Mouse (Mus musculus): ENCODE results near the gene Dnajc11. TPM values are rescaled to one million over a fixed set of nuclear protein-coding genes. Genes with fewer than 3 reads are reported as not detected.

Gene Dnajc11
- polyA plus RNA-seq (2012) = 7.6 and 11.2 TPM in 2 replicates

DNA sequence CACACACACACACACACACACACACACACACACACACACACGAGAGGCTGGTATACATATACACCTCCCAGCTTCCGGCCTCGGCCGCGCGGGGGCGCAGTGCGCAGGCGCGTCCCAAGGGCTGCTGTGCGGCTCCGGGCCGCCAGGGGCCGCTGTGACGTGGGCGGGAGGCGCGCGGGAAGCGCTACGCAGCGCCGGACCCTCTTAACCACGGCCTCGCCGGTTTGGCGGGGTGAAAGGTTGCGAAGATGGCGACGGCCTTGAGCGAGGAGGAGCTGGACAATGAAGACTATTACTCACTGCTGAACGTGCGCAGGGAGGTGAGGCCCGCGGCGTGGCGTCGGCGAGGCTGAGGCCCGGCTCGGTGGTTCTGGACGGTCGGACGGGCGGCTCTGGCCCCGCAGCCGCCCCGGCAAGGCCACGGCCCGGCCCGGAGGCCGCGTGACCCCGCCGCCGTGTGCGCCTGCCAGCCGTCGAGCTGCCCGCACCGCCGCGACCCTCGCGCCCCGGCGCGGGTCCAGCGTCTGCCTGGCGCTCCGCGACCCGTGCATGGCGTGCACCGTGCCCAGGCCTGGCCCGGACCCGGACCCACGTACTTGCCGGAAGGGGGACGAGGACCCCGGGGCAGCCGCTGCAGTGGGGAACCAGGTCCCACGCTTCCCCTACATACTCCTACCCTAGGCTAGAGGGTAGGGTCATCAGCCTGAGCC lies at the start of gene Dnajc11:
Gene Dnajc11 (plus strand): TSS at position 187 of the 710 bp plus-strand sequence.
- Histone ChIP-seq H3K27me3 (ENCODE audit: control insufficient read depth) (peaks cover 5% of the 10 kb centered on the region), H3K4me1 (ENCODE audit: control insufficient read depth) (peaks cover 52% of the 10 kb centered on the region), H3K36me3 (ENCODE audit: control insufficient read depth) (peaks cover 36% of the 10 kb centered on the region), H3K9me3 (ENCODE audit: control insufficient read depth, low read length) (no peaks in the 10 kb centered on the region), H3K4me3 (replicated peaks) (peak within 1 kb of the TSS; percentile 81)
- no peak for TF ChIP-seq GATA1 (IDR thresholded peaks at IDR 0.05; ENCODE audit: low read length)
- no peak for TF ChIP-seq TAL1 (IDR thresholded peaks at IDR 0.05; ENCODE audit: low read length)

DNA sequence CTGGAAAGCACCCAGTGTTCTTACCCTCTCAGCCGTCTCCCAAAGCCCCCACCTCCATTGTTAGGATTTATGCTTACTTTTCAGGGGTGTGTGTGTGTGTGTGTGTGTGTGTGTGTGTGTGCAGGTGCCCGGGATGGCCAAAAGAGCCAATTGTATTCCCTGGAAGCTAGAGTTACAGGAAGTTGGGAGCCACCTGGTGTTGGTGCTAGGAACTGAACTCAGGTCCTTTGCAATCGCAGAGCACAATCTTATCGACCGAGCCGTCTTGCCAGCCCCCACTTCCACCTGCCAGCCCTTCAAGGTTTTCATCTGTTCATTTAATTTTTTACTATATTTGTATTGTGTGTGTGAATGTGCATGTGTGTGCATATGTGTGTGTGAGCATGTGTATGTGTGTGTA lies 40.2 kb upstream of the Dnajc11 start:
- Histone ChIP-seq H3K4me3 (replicated peaks) (no peak overlapping the region), H3K27me3 (ENCODE audit: control insufficient read depth) (0 out of 2 replicates have a peak, but pooled peaks cover 2% of the 10 kb centered on the region), H3K9me3 (ENCODE audit: control insufficient read depth, low read length) (peaks cover 8% of the 10 kb centered on the region), H3K4me1 (ENCODE audit: control insufficient read depth) (no peaks in the 10 kb centered on the region), H3K36me3 (ENCODE audit: control insufficient read depth) (no peaks in the 10 kb centered on the region)
- TF ChIP-seq GATA1 (IDR thresholded peaks at IDR 0.05; ENCODE audit: low read length) = no peak

DNA sequence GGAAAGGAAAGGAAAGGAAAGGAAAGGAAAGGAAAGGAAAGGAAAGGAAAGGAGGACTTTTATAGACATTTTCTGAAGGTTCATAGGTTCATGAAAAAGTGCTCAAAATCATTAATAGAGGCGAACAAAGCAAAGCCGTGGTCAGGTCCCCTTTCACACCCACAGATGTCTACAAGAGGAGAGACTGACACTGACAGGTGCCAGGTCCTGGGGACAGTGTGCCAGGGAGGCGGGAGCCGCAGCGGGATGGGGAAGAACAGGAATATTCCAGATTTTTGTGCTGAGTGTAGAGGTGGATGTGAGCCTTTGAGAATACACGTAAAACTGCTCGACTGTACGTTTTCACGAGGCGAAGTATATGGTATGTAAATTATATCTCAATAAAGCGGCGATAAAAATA lies 38.6 kb upstream of the Dnajc11 start:
- peaks cover 11% of the 10 kb centered on the region for H3K9me3 ChIP-seq (ENCODE audit: control insufficient read depth, low read length)
- TF ChIP-seq GATA1 (IDR thresholded peaks at IDR 0.05; ENCODE audit: low read length) (no peak), TAL1 (IDR thresholded peaks at IDR 0.05; ENCODE audit: low read length) (no peak)
- no peaks in the 10 kb centered on the region for H3K4me1 ChIP-seq (ENCODE audit: control insufficient read depth)
- no peaks in the 10 kb centered on the region for H3K36me3 ChIP-seq (ENCODE audit: control insufficient read depth)
- 0 out of 2 replicates have a peak, but pooled peaks cover 2% of the 10 kb centered on the region for H3K27me3 ChIP-seq (ENCODE audit: control insufficient read depth)
- H3K4me3 ChIP-seq (replicated peaks) = no peak overlapping the region

DNA sequence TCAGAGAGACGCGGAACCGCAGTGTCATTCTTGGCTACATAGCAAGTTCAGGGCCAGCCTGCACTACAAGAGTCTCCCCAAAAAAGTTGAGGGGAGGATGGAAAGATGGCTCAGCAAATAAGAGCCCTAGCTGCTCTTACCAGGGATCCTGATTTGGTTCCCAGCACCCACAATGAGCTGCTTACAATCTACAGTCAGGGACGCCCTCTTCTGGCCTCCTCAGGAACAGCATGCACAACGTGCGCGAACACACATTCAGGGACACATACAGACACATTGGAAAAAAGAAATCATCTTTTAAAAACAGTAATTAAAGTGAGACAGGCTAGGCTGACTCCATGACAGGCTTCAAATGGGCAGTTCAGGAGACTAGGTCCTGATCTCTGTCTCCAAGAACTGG lies 37.9 kb upstream of the Dnajc11 start:
- no peaks in the 10 kb centered on the region for H3K27me3 ChIP-seq (ENCODE audit: control insufficient read depth)
- no peak overlapping the region for H3K4me3 ChIP-seq (replicated peaks)
- H3K4me1 ChIP-seq (ENCODE audit: control insufficient read depth) = no peaks in the 10 kb centered on the region; the same call in 1 of the 2 replicates
- H3K36me3 ChIP-seq (ENCODE audit: control insufficient read depth) = no peaks in the 10 kb centered on the region
- H3K9me3 ChIP-seq (ENCODE audit: control insufficient read depth, low read length) = peaks cover 15% of the 10 kb centered on the region
- TF ChIP-seq GATA1 (IDR thresholded peaks at IDR 0.05; ENCODE audit: low read length) (no peak), TAL1 (IDR thresholded peaks at IDR 0.05; ENCODE audit: low read length) (no peak)

DNA sequence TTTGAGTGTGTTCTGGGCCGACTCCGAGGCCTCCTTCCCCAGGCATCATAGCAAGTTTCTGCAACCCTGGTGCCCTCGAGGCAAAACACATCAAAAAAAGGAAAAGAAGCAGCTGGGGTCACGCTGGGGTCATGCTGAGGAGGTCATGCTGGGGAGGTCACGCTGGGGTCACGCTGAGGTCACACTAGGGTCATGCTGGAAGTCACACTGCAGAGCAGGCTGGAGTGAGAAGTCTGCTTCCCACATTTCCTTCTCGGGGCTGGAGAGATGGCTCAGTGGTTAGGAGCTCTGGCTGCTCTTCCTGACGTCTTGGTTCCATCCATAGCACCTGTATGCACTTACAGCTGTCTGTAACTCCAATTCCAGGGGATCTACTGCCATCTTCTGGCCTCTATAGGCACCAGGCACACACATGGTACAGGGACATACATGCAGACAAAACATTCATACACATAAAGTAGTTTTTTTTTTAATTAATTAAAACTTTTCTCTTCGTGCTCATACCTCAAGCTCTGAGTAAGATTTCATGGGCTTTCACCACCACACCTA lies 36.3 kb upstream of the Dnajc11 start:
- peaks cover 3% of the 10 kb centered on the region for H3K4me1 ChIP-seq (ENCODE audit: control insufficient read depth)
- H3K36me3 ChIP-seq (ENCODE audit: control insufficient read depth) = no peaks in the 10 kb centered on the region
- TF ChIP-seq TAL1 (IDR thresholded peaks at IDR 0.05; ENCODE audit: low read length) = no peak
- TF ChIP-seq GATA1 (IDR thresholded peaks at IDR 0.05; ENCODE audit: low read length) = no peak
- no peaks in the 10 kb centered on the region for H3K27me3 ChIP-seq (ENCODE audit: control insufficient read depth)
- no peak overlapping the region for H3K4me3 ChIP-seq (replicated peaks)
- peaks cover 15% of the 10 kb centered on the region for H3K9me3 ChIP-seq (ENCODE audit: control insufficient read depth, low read length)

DNA sequence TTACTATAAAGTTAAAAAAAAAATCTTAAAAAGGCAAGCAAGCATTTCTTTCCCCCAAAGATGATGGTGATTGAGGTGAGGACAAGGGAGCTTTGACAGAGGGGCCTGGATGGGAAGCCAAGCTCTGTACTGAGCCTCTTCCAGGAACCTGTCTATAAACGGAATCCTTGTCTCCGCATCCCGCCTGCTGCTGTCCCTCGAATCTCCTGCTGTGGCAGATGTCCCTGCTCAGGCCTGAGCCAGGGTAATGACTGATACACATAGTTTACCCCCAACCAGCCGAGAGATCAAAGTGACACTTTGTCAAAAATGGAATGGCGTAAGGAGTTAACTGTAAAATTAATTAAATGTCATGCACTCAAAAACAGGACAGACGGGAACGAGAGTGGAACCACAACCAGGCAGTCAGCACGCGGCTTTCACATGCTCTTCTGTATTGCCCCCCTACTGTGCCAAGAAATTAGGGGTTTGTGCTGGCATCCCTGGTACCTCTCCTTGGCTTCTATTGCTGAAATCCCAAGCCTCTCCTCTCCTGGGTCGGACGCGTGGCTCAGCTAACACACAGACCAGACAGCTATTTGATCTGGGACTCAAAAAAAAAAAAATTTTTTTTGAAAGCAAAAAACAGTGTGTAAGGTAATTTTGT lies 34.8 kb upstream of the Dnajc11 start:
- H3K4me1 ChIP-seq (ENCODE audit: control insufficient read depth) = peaks cover 14% of the 10 kb centered on the region
- H3K4me3 ChIP-seq (replicated peaks) = no peak overlapping the region
- TF ChIP-seq GATA1 (IDR thresholded peaks at IDR 0.05; ENCODE audit: low read length) (no peak), TAL1 (IDR thresholded peaks at IDR 0.05; ENCODE audit: low read length) (no peak)
- peaks cover 15% of the 10 kb centered on the region for H3K9me3 ChIP-seq (ENCODE audit: control insufficient read depth, low read length)
- peaks cover 3% of the 10 kb centered on the region; the same call in 1 of the 2 replicates for H3K27me3 ChIP-seq (ENCODE audit: control insufficient read depth)
- H3K36me3 ChIP-seq (ENCODE audit: control insufficient read depth) = no peaks in the 10 kb centered on the region

GRCm38 (mm10) chr4:151899707-151900384 lies 33.6 kb upstream of the Dnajc11 start:
- Histone ChIP-seq H3K36me3 (ENCODE audit: control insufficient read depth) (no peaks in the 10 kb centered on the region), H3K4me3 (replicated peaks) (no peak overlapping the region), H3K27me3 (ENCODE audit: control insufficient read depth) (peaks cover 3% of the 10 kb centered on the region; the same call in 1 of the 2 replicates), H3K9me3 (ENCODE audit: control insufficient read depth, low read length) (peaks cover 15% of the 10 kb centered on the region), H3K4me1 (ENCODE audit: control insufficient read depth) (peaks cover 14% of the 10 kb centered on the region)
- no peak for TF ChIP-seq TAL1 (IDR thresholded peaks at IDR 0.05; ENCODE audit: low read length)
- no peak for TF ChIP-seq GATA1 (IDR thresholded peaks at IDR 0.05; ENCODE audit: low read length)

DNA sequence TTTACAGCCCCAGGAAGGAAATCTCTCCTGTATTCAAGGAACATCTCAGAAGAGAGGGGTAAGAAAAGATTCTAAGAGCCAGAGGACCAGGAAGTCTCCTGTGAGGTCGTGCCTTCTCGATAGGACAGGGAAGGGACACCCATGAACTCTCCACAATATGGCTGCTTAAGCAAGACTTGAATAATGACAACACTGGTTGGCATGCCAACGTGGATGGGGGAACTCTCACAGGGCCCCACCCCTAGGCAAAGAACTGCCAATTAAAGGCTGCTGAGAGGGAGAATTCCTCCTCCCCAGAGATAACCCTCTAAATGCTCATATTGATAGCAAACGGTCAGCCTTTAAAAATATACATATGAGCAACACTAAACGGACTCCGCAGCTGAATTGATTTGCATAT lies 32.8 kb upstream of the Dnajc11 start:
- no peak overlapping the region for H3K4me3 ChIP-seq (replicated peaks)

GRCm38 (mm10) chr4:151901422-151901821 lies 32.1 kb upstream of the Dnajc11 start:
- peaks cover 14% of the 10 kb centered on the region for H3K4me1 ChIP-seq (ENCODE audit: control insufficient read depth)
- TF ChIP-seq GATA1 (IDR thresholded peaks at IDR 0.05; ENCODE audit: low read length) (no peak), TAL1 (IDR thresholded peaks at IDR 0.05; ENCODE audit: low read length) (no peak)
- H3K9me3 ChIP-seq (ENCODE audit: control insufficient read depth, low read length) = peaks cover 10% of the 10 kb centered on the region
- H3K4me3 ChIP-seq (replicated peaks) = no peak overlapping the region
- no peaks in the 10 kb centered on the region for H3K36me3 ChIP-seq (ENCODE audit: control insufficient read depth)
- H3K27me3 ChIP-seq (ENCODE audit: control insufficient read depth) = peaks cover 3% of the 10 kb centered on the region; the same call in 1 of the 2 replicates

More for the DNA sequence above, 32.8 kb upstream of the Dnajc11 start:
- Histone ChIP-seq H3K27me3 (ENCODE audit: control insufficient read depth) (peaks cover 3% of the 10 kb centered on the region; the same call in 1 of the 2 replicates), H3K4me1 (ENCODE audit: control insufficient read depth) (peaks cover 14% of the 10 kb centered on the region), H3K9me3 (ENCODE audit: control insufficient read depth, low read length) (peaks cover 10% of the 10 kb centered on the region), H3K36me3 (ENCODE audit: control insufficient read depth) (no peaks in the 10 kb centered on the region)
- no peak for TF ChIP-seq TAL1 (IDR thresholded peaks at IDR 0.05; ENCODE audit: low read length)
- TF ChIP-seq GATA1 (IDR thresholded peaks at IDR 0.05; ENCODE audit: low read length) = no peak

All from erythroblast, embryonic 14.5 days (primary cell).